Mouse (Mus musculus): ENCODE results near the gene Nme7.

- TF ChIP-seq CTCF (IDR thresholded peaks at IDR 0.05; ENCODE audit: borderline replicate concordance, insufficient read depth, low read depth, low read length) (no peak), POLR2A (IDR thresholded peaks at IDR 0.05; ENCODE audit: borderline replicate concordance, insufficient read depth, low read length) (no peak; the same call in 1 of the 2 replicates)
These were observed 153.8 kb downstream of the Nme7 start for GRCm38 (mm10) chr1:164457531-164458244.
